Mouse (Mus musculus): ENCODE measurements at regions not wholly inside any gene's neighbourhood (a gene's known extent, or its start where the extent isn't known, plus 50 kb on each side); places are given as distances from the start of the nearest gene placed in this dataset.

- no peak for TF ChIP-seq EP300 (optimal IDR thresholded peaks at IDR 0.05)
- no peak for TF ChIP-seq CTCF (IDR thresholded peaks at IDR 0.05; ENCODE audit: low read depth)
Measured at GRCm38 (mm10) chr11:7519556-7519955, 305.8 kb upstream of the Igfbp3 start.
